Mouse (Mus musculus) macrophage (primary cell): ENCODE measurements around the gene Gm3029. TPM values are rescaled to one million over a fixed set of nuclear protein-coding genes. Genes with fewer than 3 reads are reported as not detected.
"Not testable (repeated sequence)": the region's sequence is repeated elsewhere in the genome, so short reads cannot be mapped to it uniquely, and the experiment has no call there.

Source experiments
- H3K27ac ChIP-seq: fragments of 350-480 bp; formaldehyde crosslinking; 2 replicates; pipeline ENCODE4 v1.9.0; 2021
- H3K36me3 ChIP-seq: fragments of 350-480 bp; formaldehyde crosslinking; 2 replicates; pipeline ENCODE4 v1.9.0; 2021; ENCODE audit errors: inconsistent target
- H3K4me3 ChIP-seq: fragments of 350-480 bp; formaldehyde crosslinking; 2 replicates; pipeline ENCODE4 v1.9.0; 2021; ENCODE audit errors: inconsistent target
- H3K79me2 ChIP-seq: fragments of 350-480 bp; formaldehyde crosslinking; 2 replicates; pipeline ENCODE4 v1.9.0; 2021; ENCODE audit errors: inconsistent target
- WGBS: methylation state at CpG from one replicate; pipeline ENCODE4 v1.1.7; 2026; ENCODE audit warnings: inconsistent platforms; ENCODE audit not compliant: missing documents; 5-methylcytosine and 5-hydroxymethylcytosine counted together
- polyA plus RNA-seq: library from polyadenylated mRNA; stranded (reverse); fragments of 250-400 nt; gene quantifications from 3 replicates; pipeline ENCODE4 v1.2.4, GENCODE M21; 2018; ENCODE audit warnings: inconsistent platforms
- total RNA-seq, 78 experiments: library from RNA; depleted of rRNA; stranded (reverse); fragments of 250-400 nt; gene quantifications; 1 replicate in 9 of 78; 2 replicates in 24 of 78; 3 replicates in 43 of 78; 4 replicates in 2 of 78; pipeline ENCODE4 v1.2.4; 2018; ENCODE audit warnings: inconsistent platforms in 56 of 78

Gm3029 gene
- not detected for total RNA-seq (2018; cell fraction: chromatin; rRNA removed)
- total RNA-seq (2018; cell fraction: cytosol; rRNA removed), result not detected
- not detected for total RNA-seq (2018; cell fraction: nucleus; rRNA removed)
- not detected in 3 replicates for polyA plus RNA-seq

- WGBS, result no CpG with 5 or more reads among the region's 2 CpGs
- not testable (repeated sequence) for H3K27ac ChIP-seq, H3K4me3 ChIP-seq, H3K36me3 ChIP-seq, H3K79me2 ChIP-seq
Observed at GRCm38 (mm10) chr14:3931456-3931855, at the start of gene Gm3029. Gene Gm3029 (plus strand): TSS chr14:3931756.

DNA sequence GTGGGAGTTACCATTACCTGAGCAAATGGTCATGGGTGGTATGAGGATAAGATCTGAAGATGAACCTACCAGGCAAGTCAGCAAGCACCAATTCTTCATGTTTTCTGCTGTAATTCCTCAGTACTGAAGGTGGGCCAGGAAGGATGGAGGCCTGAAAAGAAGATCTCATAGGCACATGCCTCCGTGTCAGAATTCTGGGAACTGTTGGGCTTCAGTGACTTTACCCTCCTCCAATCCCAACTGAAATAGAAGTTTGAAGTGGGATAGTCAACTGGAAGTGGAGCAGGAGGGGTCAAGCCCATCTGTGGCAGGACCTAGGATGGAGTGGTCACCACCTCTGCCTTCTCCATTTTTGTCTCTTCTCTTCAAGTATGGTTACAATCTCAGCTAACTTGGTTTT is 47.7 kb upstream of the Gm3029 start, which contains the start of gene Gm2916:
Gene Gm2916, plus strand, starts transcription at position 301 of the 400 bp plus-strand sequence.
- H3K4me3 ChIP-seq, H3K79me2 ChIP-seq, H3K36me3 ChIP-seq, H3K27ac ChIP-seq: not testable (repeated sequence)
- WGBS, result no CpG with 5 or more reads among the region's 1 CpGs

DNA sequence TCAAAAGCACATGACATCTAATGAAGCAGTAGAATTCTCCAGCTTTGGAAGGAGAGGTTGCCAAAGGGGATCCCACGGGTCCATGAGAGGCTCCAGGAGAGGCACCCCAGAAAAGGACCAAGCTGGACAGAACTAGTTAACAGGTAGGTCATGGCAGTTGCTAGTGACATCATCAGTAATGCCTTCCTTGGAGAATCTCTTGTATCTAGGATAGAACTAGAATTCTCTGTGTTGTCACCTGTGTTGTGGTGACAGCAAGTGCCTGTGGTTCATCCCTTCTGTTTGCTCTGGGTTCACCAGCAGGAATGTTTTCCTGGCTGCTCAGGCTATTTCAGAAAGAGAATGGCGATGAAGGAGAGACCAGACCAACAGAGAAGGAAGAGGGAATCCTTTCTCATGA is 31.7 kb downstream of the Gm3029 start, which contains the start of gene Gm3095:
Gene Gm3095, plus strand, starts transcription at position 301 of the 400 bp plus-strand sequence.
- H3K27ac ChIP-seq, H3K4me3 ChIP-seq, H3K36me3 ChIP-seq, H3K79me2 ChIP-seq: not testable (repeated sequence)
- WGBS, result no CpG with 5 or more reads among the region's 2 CpGs

Other genes with a start within 250 kb of the Gm3029 start
- not detected in 3 replicates for gene Gm3043, start 243.0 kb upstream of the Gm3029 start, polyA plus RNA-seq
- not detected in 3 replicates for gene Gm3002, start 121.7 kb upstream of the Gm3029 start, polyA plus RNA-seq
- gene Gm3033, start 85.5 kb upstream of the Gm3029 start, polyA plus RNA-seq, result not detected in 3 replicates
- gene Gm2916, start 47.6 kb upstream of the Gm3029 start, polyA plus RNA-seq, result not detected in 3 replicates
- gene Gm3095, start 31.8 kb downstream of the Gm3029 start, polyA plus RNA-seq, result not detected in 3 replicates
- gene Gm3099, start 66.6 kb downstream of the Gm3029 start, polyA plus RNA-seq, result not detected in 3 replicates
- gene Gm5796, start 92.2 kb downstream of the Gm3029 start, polyA plus RNA-seq, result not detected in 3 replicates
- not detected in 3 replicates for gene Gm3115, start 152.4 kb downstream of the Gm3029 start, polyA plus RNA-seq
- not detected in 3 replicates for gene Gm8108, start 178.8 kb downstream of the Gm3029 start, polyA plus RNA-seq
- not detected in 3 replicates for gene Gm3127, start 233.3 kb downstream of the Gm3029 start, polyA plus RNA-seq